Mouse (Mus musculus) testis, adult 2 months (tissue): ENCODE measurements around the gene Mrrf.

Source experiments
- CTCF ChIP-seq: fragments of 200-500 bp; IDR thresholded peaks from 2 replicates; pipeline ENCODE4 v1.5.1; 2012; ENCODE audit warnings: low read depth, mild to moderate bottlenecking, inconsistent platforms, low read length, moderate library complexity; ENCODE audit not compliant: control insufficient read depth, insufficient read depth, insufficient replicate concordance
- POLR2A ChIP-seq: fragments of 200-500 bp; IDR thresholded peaks from 2 replicates; pipeline ENCODE4 v1.6.1; 2012; ENCODE audit warnings: low read depth, mild to moderate bottlenecking, inconsistent platforms, low read length, moderate library complexity; ENCODE audit not compliant: control insufficient read depth

DNA sequence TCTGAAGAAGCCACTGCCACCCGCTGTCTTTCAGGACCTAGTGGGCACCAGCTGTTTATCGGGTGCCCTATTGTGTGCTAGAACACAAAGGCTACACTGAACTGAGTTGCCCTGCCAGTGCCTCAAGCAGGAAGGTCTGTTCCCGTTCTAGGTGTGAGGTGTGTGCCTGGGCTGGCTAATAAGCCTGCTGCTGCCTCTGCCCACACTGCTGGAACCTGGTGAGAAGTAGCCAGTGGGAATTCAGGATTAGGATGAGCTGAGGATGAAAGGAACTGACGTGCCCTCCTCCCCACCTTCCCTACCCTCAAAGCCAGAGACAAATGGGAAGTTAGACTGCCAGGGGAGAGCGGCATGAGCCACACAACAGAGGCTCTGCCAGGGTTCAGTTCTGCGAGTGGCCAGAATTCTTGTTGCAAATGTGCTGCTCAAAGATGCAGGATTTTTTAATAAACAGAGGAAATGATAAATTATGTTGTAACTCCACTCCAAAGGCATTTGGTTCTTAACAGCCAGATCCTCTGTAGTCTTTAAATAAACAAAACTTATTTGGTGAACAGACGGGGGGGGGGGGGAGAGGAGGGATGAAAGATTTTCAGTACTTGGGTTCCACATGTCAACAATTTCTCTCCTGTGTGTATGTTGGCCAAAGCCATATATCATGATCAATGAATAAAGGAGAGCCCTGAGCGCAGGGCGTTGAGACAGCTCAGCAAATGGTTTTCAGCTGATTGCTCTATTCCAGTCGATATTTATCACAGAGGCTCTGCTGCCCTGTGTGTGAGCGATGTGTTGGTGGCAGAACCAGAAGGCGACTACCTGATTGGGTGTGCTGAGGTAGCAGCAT is 55.1 kb downstream of the Mrrf start:
- no peak for TF ChIP-seq POLR2A
- no peak for TF ChIP-seq CTCF
